Mouse (Mus musculus) kidney, adult 11 months (tissue): ENCODE data around the gene Wnk2.

Experiments used
- DNase-seq: peaks from one replicate; pipeline ENCODE4 v3.0.0; 2022

Wnk2 gene

GRCm38 (mm10) chr13:49031029-49031428, 116.8 kb downstream of the Wnk2 start:
- DNase-seq: no peak

GRCm38 (mm10) chr13:49028757-49029539, 118.9 kb downstream of the Wnk2 start:
- no peak for DNase-seq

- no peak for DNase-seq
These were observed 120.8 kb downstream of the Wnk2 start for GRCm38 (mm10) chr13:49027057-49027456.

- DNase-seq: no peak
These were observed 122.3 kb downstream of the Wnk2 start for GRCm38 (mm10) chr13:49025521-49025920.

- DNase-seq: no peak
These were observed 123.1 kb downstream of the Wnk2 start for GRCm38 (mm10) chr13:49024763-49025162.

GRCm38 (mm10) chr13:49021693-49022092, 126.1 kb downstream of the Wnk2 start:
- no peak for DNase-seq

GRCm38 (mm10) chr13:49020152-49020551, 127.7 kb downstream of the Wnk2 start:
- DNase-seq: peak; percentile 45

- no peak for DNase-seq
These were observed 130.4 kb downstream of the Wnk2 start for GRCm38 (mm10) chr13:49017375-49017774.

- DNase-seq: peak; percentile 71
These were observed 131.5 kb downstream of the Wnk2 start for GRCm38 (mm10) chr13:49016311-49016761.

GRCm38 (mm10) chr13:49015366-49016306, 132.2 kb downstream of the Wnk2 start:
- peak; percentile 27 for DNase-seq

GRCm38 (mm10) chr13:49013206-49013794, 134.5 kb downstream of the Wnk2 start:
- no peak for DNase-seq

- DNase-seq: no peak
These were observed 146.1 kb downstream of the Wnk2 start for GRCm38 (mm10) chr13:49001691-49002090.

GRCm38 (mm10) chr13:48998591-48998990, 149.2 kb downstream of the Wnk2 start:
- peak; percentile 47 for DNase-seq

- DNase-seq: no peak
These were observed 151.1 kb downstream of the Wnk2 start for GRCm38 (mm10) chr13:48996731-48997130.

GRCm38 (mm10) chr13:48994903-48995302, 152.9 kb downstream of the Wnk2 start:
- DNase-seq: no peak

- no peak for DNase-seq
These were observed 154.9 kb downstream of the Wnk2 start for GRCm38 (mm10) chr13:48992914-48993313.

- DNase-seq: no peak
These were observed 157.7 kb downstream of the Wnk2 start for GRCm38 (mm10) chr13:48990138-48990537.
